Mouse (Mus musculus): ENCODE results near the gene Ap2s1. TPM values are rescaled to one million over a fixed set of nuclear protein-coding genes. Genes with fewer than 3 reads are reported as not detected.

Ap2s1 gene
- polyA plus RNA-seq, 1 experiment = 240 TPM

GRCm38 (mm10) chr7:16783224-16783688 is 45.0 kb downstream of the Ap2s1 start:
- H3K36me3 ChIP-seq (ENCODE audit: control insufficient read depth, insufficient read depth, low read length) = no peaks in the 10 kb centered on the region
- TF ChIP-seq CTCF (IDR thresholded peaks at IDR 0.05; ENCODE audit: control insufficient read depth, insufficient read depth, insufficient replicate concordance, low read depth, low read length) (no peak), POLR2A (IDR thresholded peaks at IDR 0.05; ENCODE audit: control insufficient read depth, low read depth, low read length) (no peak)
- H3K27ac ChIP-seq (ENCODE audit: control insufficient read depth, insufficient read depth, low read depth, low read length) = no peak overlapping the region
- peaks cover 9% of the 10 kb centered on the region for H3K4me1 ChIP-seq (ENCODE audit: control insufficient read depth, insufficient read depth, low read length)
- H3K27me3 ChIP-seq (ENCODE audit: control insufficient read depth, insufficient read depth, low read length) = no peaks in the 10 kb centered on the region
- peak overlapping the region; percentile 83 for H3K4me3 ChIP-seq (ENCODE audit: control insufficient read depth, low read depth, low read length)

- Histone ChIP-seq H3K4me3 (ENCODE audit: control insufficient read depth, low read depth, low read length) (peak overlapping the region; percentile 83), H3K4me1 (ENCODE audit: control insufficient read depth, insufficient read depth, low read length) (peaks cover 9% of the 10 kb centered on the region), H3K27me3 (ENCODE audit: control insufficient read depth, insufficient read depth, low read length) (no peaks in the 10 kb centered on the region), H3K36me3 (ENCODE audit: control insufficient read depth, insufficient read depth, low read length) (no peaks in the 10 kb centered on the region), H3K27ac (ENCODE audit: control insufficient read depth, insufficient read depth, low read depth, low read length) (no peak overlapping the region)
- TF ChIP-seq CTCF (IDR thresholded peaks at IDR 0.05; ENCODE audit: control insufficient read depth, insufficient read depth, insufficient replicate concordance, low read depth, low read length) (no peak), POLR2A (IDR thresholded peaks at IDR 0.05; ENCODE audit: control insufficient read depth, low read depth, low read length) (no peak)
Measured at GRCm38 (mm10) chr7:16783758-16784415, 45.7 kb downstream of the Ap2s1 start.

- H3K4me3 ChIP-seq (ENCODE audit: control insufficient read depth, low read depth, low read length) = no peak overlapping the region
- H3K4me1 ChIP-seq (ENCODE audit: control insufficient read depth, insufficient read depth, low read length) = peaks cover 9% of the 10 kb centered on the region
- TF ChIP-seq CTCF (IDR thresholded peaks at IDR 0.05; ENCODE audit: control insufficient read depth, insufficient read depth, insufficient replicate concordance, low read depth, low read length) = no peak
- no peak for TF ChIP-seq POLR2A (IDR thresholded peaks at IDR 0.05; ENCODE audit: control insufficient read depth, low read depth, low read length)
- no peak overlapping the region for H3K27ac ChIP-seq (ENCODE audit: control insufficient read depth, insufficient read depth, low read depth, low read length)
- H3K36me3 ChIP-seq (ENCODE audit: control insufficient read depth, insufficient read depth, low read length) = no peaks in the 10 kb centered on the region
- H3K27me3 ChIP-seq (ENCODE audit: control insufficient read depth, insufficient read depth, low read length) = no peaks in the 10 kb centered on the region
Measured at GRCm38 (mm10) chr7:16784498-16784976, 46.3 kb downstream of the Ap2s1 start.

- Histone ChIP-seq H3K27me3 (ENCODE audit: control insufficient read depth, insufficient read depth, low read length) (no peaks in the 10 kb centered on the region), H3K27ac (ENCODE audit: control insufficient read depth, insufficient read depth, low read depth, low read length) (no peak overlapping the region), H3K36me3 (ENCODE audit: control insufficient read depth, insufficient read depth, low read length) (no peaks in the 10 kb centered on the region), H3K4me1 (ENCODE audit: control insufficient read depth, insufficient read depth, low read length) (peaks cover 9% of the 10 kb centered on the region), H3K4me3 (ENCODE audit: control insufficient read depth, low read depth, low read length) (no peak overlapping the region)
- no peak for TF ChIP-seq POLR2A (IDR thresholded peaks at IDR 0.05; ENCODE audit: control insufficient read depth, low read depth, low read length)
- no peak for TF ChIP-seq CTCF (IDR thresholded peaks at IDR 0.05; ENCODE audit: control insufficient read depth, insufficient read depth, insufficient replicate concordance, low read depth, low read length)
Measured at GRCm38 (mm10) chr7:16785541-16786083, 47.4 kb downstream of the Ap2s1 start.

- TF ChIP-seq CTCF (IDR thresholded peaks at IDR 0.05; ENCODE audit: control insufficient read depth, insufficient read depth, insufficient replicate concordance, low read depth, low read length) = no peak
- TF ChIP-seq POLR2A (IDR thresholded peaks at IDR 0.05; ENCODE audit: control insufficient read depth, low read depth, low read length) = no peak
- Histone ChIP-seq H3K4me3 (ENCODE audit: control insufficient read depth, low read depth, low read length) (no peak overlapping the region), H3K4me1 (ENCODE audit: control insufficient read depth, insufficient read depth, low read length) (peaks cover 9% of the 10 kb centered on the region), H3K27me3 (ENCODE audit: control insufficient read depth, insufficient read depth, low read length) (no peaks in the 10 kb centered on the region), H3K27ac (ENCODE audit: control insufficient read depth, insufficient read depth, low read depth, low read length) (no peak overlapping the region), H3K36me3 (ENCODE audit: control insufficient read depth, insufficient read depth, low read length) (no peaks in the 10 kb centered on the region)
Measured at GRCm38 (mm10) chr7:16792316-16792715, 54.1 kb downstream of the Ap2s1 start.

- no peak for TF ChIP-seq POLR2A (IDR thresholded peaks at IDR 0.05; ENCODE audit: control insufficient read depth, low read depth, low read length)
- no peak for TF ChIP-seq CTCF (IDR thresholded peaks at IDR 0.05; ENCODE audit: control insufficient read depth, insufficient read depth, insufficient replicate concordance, low read depth, low read length)
- H3K27ac ChIP-seq (ENCODE audit: control insufficient read depth, insufficient read depth, low read depth, low read length) = no peak overlapping the region
- H3K4me3 ChIP-seq (ENCODE audit: control insufficient read depth, low read depth, low read length) = peak overlapping the region; percentile 69
- peaks cover 9% of the 10 kb centered on the region for H3K4me1 ChIP-seq (ENCODE audit: control insufficient read depth, insufficient read depth, low read length)
- H3K36me3 ChIP-seq (ENCODE audit: control insufficient read depth, insufficient read depth, low read length) = no peaks in the 10 kb centered on the region
- no peaks in the 10 kb centered on the region for H3K27me3 ChIP-seq (ENCODE audit: control insufficient read depth, insufficient read depth, low read length)
Measured at GRCm38 (mm10) chr7:16793010-16793725, 55.0 kb downstream of the Ap2s1 start.

GRCm38 (mm10) chr7:16794886-16795285 is 56.7 kb downstream of the Ap2s1 start:
- peaks cover 9% of the 10 kb centered on the region for H3K4me1 ChIP-seq (ENCODE audit: control insufficient read depth, insufficient read depth, low read length)
- no peak overlapping the region for H3K27ac ChIP-seq (ENCODE audit: control insufficient read depth, insufficient read depth, low read depth, low read length)
- TF ChIP-seq CTCF (IDR thresholded peaks at IDR 0.05; ENCODE audit: control insufficient read depth, insufficient read depth, insufficient replicate concordance, low read depth, low read length) (no peak), POLR2A (IDR thresholded peaks at IDR 0.05; ENCODE audit: control insufficient read depth, low read depth, low read length) (no peak)
- H3K36me3 ChIP-seq (ENCODE audit: control insufficient read depth, insufficient read depth, low read length) = no peaks in the 10 kb centered on the region
- no peaks in the 10 kb centered on the region for H3K27me3 ChIP-seq (ENCODE audit: control insufficient read depth, insufficient read depth, low read length)
- H3K4me3 ChIP-seq (ENCODE audit: control insufficient read depth, low read depth, low read length) = no peak overlapping the region

Other genes with a start within 250 kb of the Ap2s1 start
- gene Arhgap35, start 123.4 kb upstream of the Ap2s1 start, polyA plus RNA-seq (2012; rRNA removed) = 21.7 and 22.4 TPM in 2 replicates
- gene Ceacam15, start 62.7 kb upstream of the Ap2s1 start, polyA plus RNA-seq (2012; rRNA removed) = 0.10 TPM in 1 of 2 replicates, not detected in the other
- not detected in 2 replicates for gene Ceacam9, start 16.5 kb upstream of the Ap2s1 start, polyA plus RNA-seq (2012; rRNA removed)
- gene Slc1a5, start 42.9 kb downstream of the Ap2s1 start, polyA plus RNA-seq (2012; rRNA removed) = 15.2 and 17.8 TPM in 2 replicates
- gene Strn4, start 77.5 kb downstream of the Ap2s1 start, polyA plus RNA-seq (2012; rRNA removed) = 130 and 147 TPM in 2 replicates
- gene Fkrp, start 78.3 kb downstream of the Ap2s1 start, polyA plus RNA-seq (2012; rRNA removed) = 3.4 and 3.6 TPM in 2 replicates
- gene Prkd2, start 104.5 kb downstream of the Ap2s1 start, polyA plus RNA-seq (2012; rRNA removed) = 2.8 and 4.5 TPM in 2 replicates
- 30.7 and 31.2 TPM in 2 replicates for gene Dact3, start 136.9 kb downstream of the Ap2s1 start, polyA plus RNA-seq (2012; rRNA removed)
- 9.5 and 10.3 TPM in 2 replicates for gene Gng8, start 153.4 kb downstream of the Ap2s1 start, polyA plus RNA-seq (2012; rRNA removed)
- 0.20 and 0.26 TPM in 2 replicates for gene Ptgir, start 168.1 kb downstream of the Ap2s1 start, polyA plus RNA-seq (2012; rRNA removed)
- gene Calm3, start 185.7 kb downstream of the Ap2s1 start, polyA plus RNA-seq (2012; rRNA removed) = 433 and 509 TPM in 2 replicates
- gene Pnmal2, start 206.3 kb downstream of the Ap2s1 start, polyA plus RNA-seq (2012; rRNA removed) = 34.2 and 41.6 TPM in 2 replicates
- gene Pnmal1, start 221.3 kb downstream of the Ap2s1 start, polyA plus RNA-seq (2012; rRNA removed) = 7.6 and 7.8 TPM in 2 replicates
- gene Gm42372, start 244.7 kb downstream of the Ap2s1 start, polyA plus RNA-seq (2012; rRNA removed) = 1.8 and 2.4 TPM in 2 replicates

Data from testis, adult 2 months (tissue).